Mouse (Mus musculus) megakaryocyte, embryonic 14.5 days (primary cell): ENCODE results near the gene Tead1. TPM values are rescaled to one million over a fixed set of nuclear protein-coding genes. Genes with fewer than 3 reads are reported as not detected.

ENCODE experiments used
- H3K27me3 ChIP-seq: replicated peaks from 2 replicates; pipeline ENCODE3; 2012; ENCODE audit warnings: inconsistent platforms
- H3K36me3 ChIP-seq: replicated peaks from 2 replicates; pipeline ENCODE3; 2012; ENCODE audit warnings: low read length, inconsistent platforms, mixed read lengths
- H3K4me1 ChIP-seq: 2 replicates; pipeline ENCODE4 v1.6.1; 2012; ENCODE audit warnings: inconsistent platforms
- H3K4me3 ChIP-seq: replicated peaks from 2 replicates; pipeline ENCODE3; 2012; ENCODE audit warnings: moderate library complexity, mild to moderate bottlenecking, inconsistent platforms
- H3K9me3 ChIP-seq: 2 replicates; pipeline ENCODE4 v1.6.1; 2012; ENCODE audit warnings: inconsistent platforms
- FLI1 ChIP-seq: IDR thresholded peaks from 2 replicates; pipeline ENCODE4 v1.6.1; 2012; ENCODE audit warnings: low read length, inconsistent platforms, mixed read lengths
- GATA1 ChIP-seq: IDR thresholded peaks from 3 replicates; pipeline ENCODE4 v1.6.1; 2012; ENCODE audit warnings: mixed read lengths, low read length, inconsistent platforms, borderline replicate concordance
- polyA plus RNA-seq: library from polyadenylated mRNA; stranded (reverse); fragments of >175 nt; gene quantifications from 2 replicates; pipeline ENCODE4 v1.2.3, GENCODE M21; 2012; ENCODE audit warnings: low replicate concordance; ENCODE audit not compliant: insufficient read depth

The Tead1 gene
- polyA plus RNA-seq, 1 experiment = not detected

GRCm38 (mm10) chr7:112710409-112711107 lies 31.4 kb downstream of the Tead1 start:
- Histone ChIP-seq H3K4me1 (0 out of 2 replicates have a peak, but pooled peaks cover 3% of the 10 kb centered on the region), H3K36me3 (no peaks in the 10 kb centered on the region), H3K4me3 (no peak overlapping the region), H3K27me3 (peaks cover 40% of the 10 kb centered on the region), H3K9me3 (no peaks in the 10 kb centered on the region)
- TF ChIP-seq FLI1 = no peak
- TF ChIP-seq GATA1 = no peak

GRCm38 (mm10) chr7:112711977-112712376 lies 32.9 kb downstream of the Tead1 start:
- Histone ChIP-seq H3K4me3 (no peak overlapping the region), H3K36me3 (no peaks in the 10 kb centered on the region), H3K4me1 (0 out of 2 replicates have a peak, but pooled peaks cover 3% of the 10 kb centered on the region), H3K9me3 (no peaks in the 10 kb centered on the region), H3K27me3 (peaks cover 44% of the 10 kb centered on the region)
- TF ChIP-seq FLI1 (no peak), GATA1 (no peak)

GRCm38 (mm10) chr7:112713509-112713908 lies 34.4 kb downstream of the Tead1 start:
- Histone ChIP-seq H3K36me3 (no peaks in the 10 kb centered on the region), H3K4me3 (no peak overlapping the region), H3K9me3 (no peaks in the 10 kb centered on the region), H3K27me3 (peaks cover 52% of the 10 kb centered on the region), H3K4me1 (peaks cover 17% of the 10 kb centered on the region)
- TF ChIP-seq GATA1 (no peak), FLI1 (no peak)

GRCm38 (mm10) chr7:112714783-112715182 lies 35.7 kb downstream of the Tead1 start:
- Histone ChIP-seq H3K4me1 (peaks cover 17% of the 10 kb centered on the region), H3K4me3 (no peak overlapping the region), H3K36me3 (no peaks in the 10 kb centered on the region), H3K27me3 (peaks cover 49% of the 10 kb centered on the region), H3K9me3 (no peaks in the 10 kb centered on the region)
- no peak for TF ChIP-seq FLI1
- TF ChIP-seq GATA1 = no peak

- Histone ChIP-seq H3K9me3 (no peaks in the 10 kb centered on the region), H3K4me3 (no peak overlapping the region), H3K4me1 (peaks cover 20% of the 10 kb centered on the region), H3K27me3 (peaks cover 55% of the 10 kb centered on the region), H3K36me3 (no peaks in the 10 kb centered on the region)
- no peak for TF ChIP-seq GATA1
Measured at GRCm38 (mm10) chr7:112716701-112717100, 37.6 kb downstream of the Tead1 start.

- TF ChIP-seq FLI1 = no peak
- TF ChIP-seq GATA1 = no peak
- H3K4me1 ChIP-seq = peaks cover 17% of the 10 kb centered on the region
- H3K4me3 ChIP-seq = no peak overlapping the region
- no peaks in the 10 kb centered on the region for H3K9me3 ChIP-seq
- peaks cover 58% of the 10 kb centered on the region for H3K27me3 ChIP-seq
- H3K36me3 ChIP-seq = no peaks in the 10 kb centered on the region
Measured at GRCm38 (mm10) chr7:112717676-112718075, 38.6 kb downstream of the Tead1 start.

- no peak overlapping the region for H3K4me3 ChIP-seq
- peaks cover 50% of the 10 kb centered on the region for H3K27me3 ChIP-seq
- no peaks in the 10 kb centered on the region for H3K36me3 ChIP-seq
- H3K9me3 ChIP-seq = no peaks in the 10 kb centered on the region
- H3K4me1 ChIP-seq = peaks cover 17% of the 10 kb centered on the region
- TF ChIP-seq FLI1 (no peak), GATA1 (no peak)
Measured at GRCm38 (mm10) chr7:112719394-112720142, 40.5 kb downstream of the Tead1 start.

GRCm38 (mm10) chr7:112720143-112720988 lies 41.2 kb downstream of the Tead1 start:
- peaks cover 47% of the 10 kb centered on the region for H3K27me3 ChIP-seq
- peak overlapping the region; percentile 56 for H3K4me3 ChIP-seq
- peaks cover 17% of the 10 kb centered on the region for H3K4me1 ChIP-seq
- no peaks in the 10 kb centered on the region for H3K36me3 ChIP-seq
- TF ChIP-seq GATA1 (no peak), FLI1 (no peak)
- no peaks in the 10 kb centered on the region for H3K9me3 ChIP-seq

- Histone ChIP-seq H3K27me3 (peaks cover 48% of the 10 kb centered on the region), H3K36me3 (no peaks in the 10 kb centered on the region), H3K4me1 (peaks cover 17% of the 10 kb centered on the region), H3K9me3 (no peaks in the 10 kb centered on the region), H3K4me3 (no peak overlapping the region)
- TF ChIP-seq FLI1 (no peak), GATA1 (no peak)
Measured at GRCm38 (mm10) chr7:112720989-112721337, 41.8 kb downstream of the Tead1 start.
